ENCODE assay signal across 23 mouse cellular contexts in genomic region chr19:60328295-60328694, GRCm38 (mm10).
"Had no signal": no experiment of that assay in that cellular context is flagged by ENCODE, and none has a peak within 500 bp of the region (broad histone marks: within the 10 kb centered on the region; RNA-seq: fewer than 3 reads in every experiment).

No protein-coding gene starts in this region.

- H3K4me2 ChIP-seq: heart, embryonic 12.5 days; hindbrain, embryonic 14.5 days; intestine, embryonic 15.5 days; liver, embryonic 11.5 days; liver, embryonic 13.5 days; liver, embryonic 15.5 days had no signal

- DNase-seq: gastrocnemius, postnatal 10 days; gastrocnemius, postnatal 25 days; heart, adult 18-20 months; heart, postnatal 10 days; heart, postnatal 4 days; kidney, adult 18-20 months; kidney, adult 8-10 months; kidney, postnatal 10 days; kidney, postnatal 25 days; kidney, postnatal 4 days; liver, embryonic 13.5 days had no signal

- H3K4me1 ChIP-seq: heart, embryonic 10.5 days; heart, embryonic 12.5 days; hindbrain, embryonic 10.5 days; intestine, embryonic 15.5 days; liver, embryonic 13.5 days; liver, embryonic 15.5 days had no signal

- H3K4me3 ChIP-seq: gastrocnemius, adult 2 months; heart, embryonic 10.5 days; heart, embryonic 12.5 days; hindbrain, embryonic 10.5 days; intestine, embryonic 15.5 days; layer of hippocampus, adult 2 months; left cerebral cortex, adult 2 months; liver, embryonic 13.5 days; liver, embryonic 15.5 days had no signal

- H3K27ac ChIP-seq: gastrocnemius, adult 2 months; heart, embryonic 10.5 days; hindbrain, embryonic 10.5 days; hindbrain, embryonic 14.5 days; intestine, embryonic 15.5 days; layer of hippocampus, adult 2 months; left cerebral cortex, adult 2 months; liver, embryonic 13.5 days; liver, embryonic 15.5 days had no signal

- ATAC-seq: inflammation-experienced regulatory T-cells, adult 6 months; intestine, embryonic 15.5 days; intestine, postnatal 0 days had no signal

- H3K9ac ChIP-seq: heart, embryonic 12.5 days; hindbrain, embryonic 14.5 days; intestine, embryonic 15.5 days; liver, embryonic 13.5 days; liver, embryonic 15.5 days had no signal

- H3K27me3 ChIP-seq: heart, embryonic 12.5 days; intestine, embryonic 15.5 days; liver, embryonic 13.5 days; liver, embryonic 15.5 days had no signal

- H3K9me3 ChIP-seq: heart, embryonic 10.5 days; heart, embryonic 12.5 days; hindbrain, embryonic 10.5 days; intestine, embryonic 15.5 days; liver, embryonic 13.5 days; liver, embryonic 15.5 days had no signal

- H3K36me3 ChIP-seq: heart, embryonic 10.5 days; heart, embryonic 12.5 days; hindbrain, embryonic 10.5 days; intestine, embryonic 15.5 days; liver, embryonic 13.5 days; liver, embryonic 15.5 days had no signal
